Mouse (Mus musculus) CH12.LX (cell line): ENCODE results near the gene Cacng4. TPM values are rescaled to one million over a fixed set of nuclear protein-coding genes. Genes with fewer than 3 reads are reported as not detected.
A peak's percentile ranks its signal among the peaks of the same experiment; 100 is the strongest.

ENCODE experiments used
- DNase-seq: peaks from one replicate; pipeline ENCODE4 v3.0.0-alpha.2; 2013; ENCODE audit errors: extremely low read depth
- H3K27ac ChIP-seq: 2 replicates; pipeline ENCODE4 v1.5.1; 2012; ENCODE audit warnings: low read depth, mild to moderate bottlenecking, control low read depth, moderate library complexity; ENCODE audit not compliant: insufficient read depth
- H3K27me3 ChIP-seq: replicated peaks from 2 replicates; pipeline ENCODE3; 2012; ENCODE audit warnings: inconsistent platforms
- H3K36me3 ChIP-seq, 2 experiments: replicated peaks in 1 of 2; 2 replicates each; pipeline versions ENCODE3 to v1.6.1; 2012; ENCODE audit warnings: inconsistent platforms in 1 of 2, low read length in 1 of 2, mild to moderate bottlenecking in 1 of 2, mixed read lengths in 1 of 2, moderate library complexity in 1 of 2; ENCODE audit not compliant: control insufficient read depth in 1 of 2, insufficient read depth in 1 of 2
- H3K4me1 ChIP-seq, 2 experiments: 2 replicates each; pipeline ENCODE4 v1.6.1; 2012; ENCODE audit warnings: inconsistent platforms in 1 of 2, moderate library complexity in 1 of 2; ENCODE audit not compliant: insufficient read depth in 2 of 2, control insufficient read depth in 1 of 2
- H3K4me2 ChIP-seq: 2 replicates; pipeline ENCODE4 v1.6.1; 2012; ENCODE audit warnings: low read depth, mild to moderate bottlenecking, control low read depth; ENCODE audit not compliant: poor library complexity, insufficient read depth, severe bottlenecking
- H3K4me3 ChIP-seq, 3 experiments: fragments of 150-350 bp in 1 of 3; sonication (generic) in 1 of 3; replicated peaks in 1 of 3; 2 replicates each; pipeline versions ENCODE3 to v1.5.1; 2011 to 2012; ENCODE audit warnings: low read depth in 2 of 3, low read length in 2 of 3, mild to moderate bottlenecking in 2 of 3, moderate library complexity in 2 of 3, control low read depth in 1 of 3, improper control_type of control experiment in 1 of 3, inconsistent platforms in 1 of 3, mixed read lengths in 1 of 3; ENCODE audit not compliant: poor library complexity in 1 of 3
- H3K79me2 ChIP-seq: replicated peaks from 2 replicates; pipeline ENCODE4 v1.6.1; 2012; ENCODE audit warnings: mild to moderate bottlenecking, moderate library complexity; ENCODE audit not compliant: control insufficient read depth, poor library complexity, insufficient read depth, severe bottlenecking; ENCODE audit errors: extremely low read depth
- H3K9ac ChIP-seq: 2 replicates; pipeline ENCODE4 v1.6.1; 2012; ENCODE audit warnings: low read depth, mild to moderate bottlenecking, control low read depth, moderate library complexity; ENCODE audit not compliant: insufficient read depth
- H3K9me3 ChIP-seq: replicated peaks from 2 replicates; pipeline ENCODE3; 2012; ENCODE audit warnings: low read length, inconsistent platforms, mixed read lengths
- CHD1 ChIP-seq: IDR thresholded peaks from 2 replicates; pipeline ENCODE4 v1.6.1; 2012; ENCODE audit warnings: low read depth, low read length, improper control_type of control experiment, inconsistent platforms
- CTCF ChIP-seq, 2 experiments: IDR thresholded peaks in 1 of 2; conservative IDR thresholded peaks in 1 of 2; 2 replicates each; pipeline ENCODE4 v1.5.1; 2011 to 2012; ENCODE audit warnings: low read depth in 2 of 2, low read length in 2 of 2, improper control_type of control experiment in 1 of 2, inconsistent platforms in 1 of 2, mild to moderate bottlenecking in 1 of 2, moderate library complexity in 1 of 2
- E2F4 ChIP-seq: IDR thresholded peaks from 2 replicates; pipeline ENCODE4 v1.6.1; 2011; ENCODE audit warnings: low read depth, low read length, improper control_type of control experiment; ENCODE audit not compliant: insufficient replicate concordance
- ETS1 ChIP-seq: conservative IDR thresholded peaks from 2 replicates; pipeline ENCODE4 v1.6.1; 2012; ENCODE audit warnings: low read depth, mild to moderate bottlenecking, inconsistent platforms, low read length, improper control_type of control experiment, moderate library complexity
- IRF4 ChIP-seq: IDR thresholded peaks from 2 replicates; pipeline ENCODE4 v1.6.1; 2014; ENCODE audit warnings: low read depth, mild to moderate bottlenecking, inconsistent platforms, low read length, improper control_type of control experiment
- JUN ChIP-seq: IDR thresholded peaks from 2 replicates; pipeline ENCODE4 v1.6.1; 2011; ENCODE audit warnings: low read depth, mild to moderate bottlenecking, low read length, improper control_type of control experiment, moderate library complexity; ENCODE audit not compliant: insufficient read depth
- MAX ChIP-seq: IDR thresholded peaks from 2 replicates; pipeline ENCODE4 v1.6.1; 2011; ENCODE audit warnings: low read length, improper control_type of control experiment
- POLR2A ChIP-seq: IDR thresholded peaks from 2 replicates; pipeline ENCODE4 v1.6.1; 2011; ENCODE audit warnings: low read depth, mild to moderate bottlenecking, improper control_type of control experiment, low read length
- POLR2AphosphoS2 ChIP-seq: IDR thresholded peaks from 2 replicates; pipeline ENCODE4 v1.6.1; 2011; ENCODE audit warnings: low read depth, low read length, improper control_type of control experiment
- RAD21 ChIP-seq: IDR thresholded peaks from 2 replicates; pipeline ENCODE4 v1.6.1; 2011; ENCODE audit warnings: low read depth, mild to moderate bottlenecking, low read length, improper control_type of control experiment, moderate library complexity
- UBTF ChIP-seq: IDR thresholded peaks from 2 replicates; pipeline ENCODE4 v1.6.1; 2012; ENCODE audit warnings: low read depth, mild to moderate bottlenecking, inconsistent platforms, low read length, improper control_type of control experiment, moderate library complexity
- USF1 ChIP-seq: IDR thresholded peaks from 2 replicates; pipeline ENCODE4 v1.6.1; 2014; ENCODE audit warnings: low read depth, mild to moderate bottlenecking, inconsistent platforms, low read length, improper control_type of control experiment
- USF2 ChIP-seq: conservative IDR thresholded peaks from 2 replicates; pipeline ENCODE4 v1.6.1; 2011; ENCODE audit warnings: low read depth, low read length, improper control_type of control experiment
- ZC3H11A ChIP-seq: IDR thresholded peaks from 2 replicates; pipeline ENCODE4 v1.6.1; 2012; ENCODE audit warnings: low read depth, mild to moderate bottlenecking, inconsistent platforms, low read length, improper control_type of control experiment
- ZNF384 ChIP-seq: IDR thresholded peaks from 2 replicates; pipeline ENCODE4 v1.6.1; 2012; ENCODE audit warnings: low read depth, low read length, improper control_type of control experiment, inconsistent platforms
- dilution Hi-C: fragments of 300-500 bp; cut with MboI; formaldehyde crosslinking; loops from 2 replicates; pipeline ENCODE4 v1.14.3; 2020; ENCODE audit warnings: low sequenced_read_pairs; ENCODE audit not compliant: extremely low pct_unique_long_range_greater_than_20kb, extremely low pct_ligation_motif_present
- in situ Hi-C: fragments of 300-500 bp; cut with MboI; formaldehyde crosslinking; loops from 3 replicates; pipeline ENCODE4 v1.14.3; 2019; ENCODE audit warnings: low sequenced_read_pairs, low pct_ligation_motif_present, low pct_unique_long_range_greater_than_20kb, mixed read lengths
- polyA plus RNA-seq: library from polyadenylated mRNA; unstranded; fragments of >175 nt; gene quantifications from 2 replicates; pipeline ENCODE4 v1.2.1, GENCODE M21; 2012; ENCODE audit warnings: low read depth; ENCODE audit not compliant: insufficient read length
- total RNA-seq, 2 experiments: library from RNA; depleted of rRNA; stranded (reverse); fragments of 300-350 nt in 1 of 2; fragments of >200 nt in 1 of 2; gene quantifications; 2 replicates each; pipeline ENCODE4 v1.2.3; 2012 to 2014

Cacng4 gene
- total and polyA plus RNA-seq, 3 experiments, result not detected

- no peak for TF ChIP-seq USF2
- no peak for TF ChIP-seq POLR2AphosphoS2
- TF ChIP-seq USF1, result no peak
- no peak for TF ChIP-seq IRF4
- TF ChIP-seq E2F4, result no peak
- Histone ChIP-seq H3K9ac (no peak overlapping the region), H3K4me1 (peaks cover 3 to 8% of the 10 kb centered on the region in 2 experiments; a peak in 2 of 4 replicates), H3K27me3 (peaks cover 61% of the 10 kb centered on the region), H3K36me3 (no peaks in the 10 kb centered on the region), H3K4me3 (no peak overlapping the region), H3K27ac (no peak overlapping the region), H3K79me2 (no peaks in the 10 kb centered on the region), H3K4me2 (no peak overlapping the region), H3K9me3 (peaks cover 7% of the 10 kb centered on the region)
- in situ Hi-C loops (no loop called here), dilution Hi-C loops (no loop called here)
- no peak for DNase-seq
Measured at GRCm38 (mm10) chr11:107785761-107786160, 8.6 kb downstream of the Cacng4 start.

GRCm38 (mm10) chr11:107785288-107785687 lies 9.1 kb downstream of the Cacng4 start:
- Histone ChIP-seq H3K9me3 (peaks cover 7% of the 10 kb centered on the region), H3K4me2 (no peak overlapping the region), H3K36me3 (no peaks in the 10 kb centered on the region), H3K27me3 (peaks cover 56% of the 10 kb centered on the region), H3K79me2 (no peaks in the 10 kb centered on the region), H3K4me3 (no peak overlapping the region), H3K4me1 (peaks cover 3 to 8% of the 10 kb centered on the region in 2 experiments; a peak in 2 of 4 replicates), H3K27ac (no peak overlapping the region), H3K9ac (no peak overlapping the region)
- peak; percentile 33 for DNase-seq
- TF ChIP-seq USF1, result no peak
- TF ChIP-seq CHD1, result no peak
- no peak for TF ChIP-seq CTCF (conservative IDR thresholded peaks at IDR 0.05 in 1 of 2, IDR thresholded peaks at IDR 0.05 in 1 of 2; ENCODE audit: low read depth in 2 of 2, low read length in 2 of 2)
- dilution Hi-C loops, result no loop called here
- in situ Hi-C loops, result no loop called here

- Histone ChIP-seq H3K36me3 (no peaks in the 10 kb centered on the region), H3K4me1 (peaks cover 3 to 8% of the 10 kb centered on the region in 2 experiments; a peak in 2 of 4 replicates), H3K9ac (no peak overlapping the region), H3K27me3 (peaks cover 56% of the 10 kb centered on the region)
- DNase-seq, result peak; percentile 18
- no peak for TF ChIP-seq JUN
- TF ChIP-seq CTCF (conservative IDR thresholded peaks at IDR 0.05 in 1 of 2, IDR thresholded peaks at IDR 0.05 in 1 of 2; ENCODE audit: low read depth in 2 of 2, low read length in 2 of 2), result no peak
- no peak for TF ChIP-seq UBTF
- TF ChIP-seq RAD21, result no peak
- no peak for TF ChIP-seq ZNF384
- no peak for TF ChIP-seq POLR2A
- TF ChIP-seq ZC3H11A, result no peak
- TF ChIP-seq ETS1, result no peak
- TF ChIP-seq MAX, result no peak
- TF ChIP-seq, all 38 proteins: peak for 0
- H3K27ac ChIP-seq, result no peak overlapping the region
- no peak overlapping the region for H3K4me2 ChIP-seq
- H3K79me2 ChIP-seq, result no peaks in the 10 kb centered on the region
- H3K9me3 ChIP-seq, result peaks cover 7% of the 10 kb centered on the region
- no peak overlapping the region for H3K4me3 ChIP-seq
- in situ Hi-C loops, result no loop called here
- dilution Hi-C loops, result no loop called here
Measured at GRCm38 (mm10) chr11:107783861-107784754, 10.2 kb downstream of the Cacng4 start.
